Mouse (Mus musculus) brain, embryonic 14.5 days (tissue): ENCODE measurements around the gene Hist2h3c1.

Experiments
- CTCF ChIP-seq: fragments of 200-500 bp; IDR thresholded peaks from 2 replicates; pipeline ENCODE4 v1.5.1; 2012; ENCODE audit warnings: inconsistent platforms, mild to moderate bottlenecking, moderate library complexity, borderline replicate concordance; ENCODE audit not compliant: insufficient read depth, insufficient read length; ENCODE audit errors: extremely low read depth
- POLR2A ChIP-seq: fragments of 200-500 bp; IDR thresholded peaks from 2 replicates; pipeline ENCODE4 v1.6.1; 2012; ENCODE audit warnings: mild to moderate bottlenecking, inconsistent platforms, borderline replicate concordance; ENCODE audit not compliant: poor library complexity, insufficient read depth, insufficient read length, severe bottlenecking; ENCODE audit errors: extremely low read depth

GRCm38 (mm10) chr3:96280660-96281059, 34.2 kb downstream of the Hist2h3c1 start:
- TF ChIP-seq CTCF (no peak), POLR2A (no peak)
